Mouse (Mus musculus) G1E (cell line): ENCODE results near the gene Pkhd1.

ENCODE experiments used
- CTCF ChIP-seq: IDR thresholded peaks from 2 replicates; pipeline ENCODE4 v1.5.1; 2012; ENCODE audit warnings: low read depth, low read length, inconsistent platforms, mixed read lengths
- GATA1 ChIP-seq: IDR thresholded peaks from 2 replicates; pipeline ENCODE4 v1.6.1; 2012; ENCODE audit warnings: borderline replicate concordance, low read length, inconsistent platforms, mixed read lengths

DNA sequence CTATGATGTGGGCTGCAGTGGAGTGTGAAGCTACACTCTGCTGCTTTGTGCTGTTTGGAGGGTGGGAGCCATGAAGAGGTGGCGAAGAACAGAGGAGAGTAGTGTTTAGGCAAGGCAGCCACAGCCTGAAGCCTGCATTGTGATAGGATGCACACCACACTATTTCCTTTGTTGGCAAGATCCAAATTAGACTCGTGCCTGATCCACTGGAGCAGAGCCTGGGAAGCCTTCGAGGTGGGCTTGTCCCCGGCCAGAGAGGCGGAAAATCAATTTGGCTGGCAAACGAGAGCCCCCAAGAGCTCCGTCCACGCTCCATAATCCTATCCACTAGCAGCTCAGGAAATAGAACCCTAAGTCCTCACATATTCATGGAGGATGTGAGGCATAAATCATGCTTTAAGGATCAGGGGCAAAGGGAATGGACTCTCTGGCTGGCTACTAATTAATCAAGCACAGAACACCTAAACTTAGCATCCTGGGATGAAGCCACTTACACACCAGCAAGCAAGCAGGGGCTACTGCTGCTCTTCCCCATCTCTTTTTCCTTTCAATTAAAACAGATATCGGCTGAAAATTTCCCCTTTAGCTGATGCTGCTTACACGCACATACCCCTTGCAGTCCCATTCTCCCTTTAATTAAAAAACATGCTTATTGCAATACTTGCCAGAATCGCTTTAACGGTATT, 189.4 kb downstream of the Pkhd1 start:
- no peak for TF ChIP-seq CTCF
- no peak for TF ChIP-seq GATA1
